Mouse (Mus musculus) cerebellum, adult 9-10 months (tissue): Measurements from ENCODE around the gene Sacm1l.

Experiments
- DNase-seq: peaks from one replicate; pipeline ENCODE4 v3.0.0; 2022

Sacm1l gene

DNA sequence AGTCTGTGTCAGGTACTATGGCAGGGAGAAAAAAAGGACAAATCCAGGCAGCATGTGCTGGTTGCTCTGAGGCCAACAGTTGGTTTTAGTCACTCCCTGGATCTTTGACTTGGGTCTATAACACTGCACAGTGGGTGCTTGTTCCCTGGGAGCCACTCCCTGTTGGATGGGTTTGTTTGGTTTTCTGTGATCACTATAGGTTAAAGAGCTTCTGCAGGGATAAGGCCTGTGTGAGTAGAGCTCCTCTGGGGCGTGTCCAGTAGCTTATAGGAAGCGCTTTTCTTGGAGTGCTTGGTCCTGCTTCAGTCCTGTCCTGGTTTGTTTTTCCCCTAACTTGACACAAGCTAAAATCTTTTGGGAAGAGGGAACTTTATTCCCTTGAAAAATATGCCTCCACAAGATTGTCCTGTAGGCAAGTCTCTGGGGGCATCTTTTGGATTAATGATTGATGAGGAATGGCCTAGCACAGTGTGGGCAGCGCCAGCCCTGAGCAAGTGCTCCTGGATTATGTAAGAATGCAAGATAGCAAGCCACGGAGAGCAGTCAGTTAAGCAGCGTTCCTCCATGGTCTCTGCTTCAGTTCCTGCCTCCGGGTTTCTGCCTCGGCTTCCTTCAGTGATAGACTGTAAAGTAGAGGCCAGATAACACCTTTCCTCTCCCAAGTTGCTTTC, 59.8 kb downstream of the Sacm1l start:
- no peak for DNase-seq

GRCm38 (mm10) chr9:123595194-123595593, 65.6 kb downstream of the Sacm1l start:
- no peak for DNase-seq

GRCm38 (mm10) chr9:123596910-123597309, 67.4 kb downstream of the Sacm1l start:
- no peak for DNase-seq

DNA sequence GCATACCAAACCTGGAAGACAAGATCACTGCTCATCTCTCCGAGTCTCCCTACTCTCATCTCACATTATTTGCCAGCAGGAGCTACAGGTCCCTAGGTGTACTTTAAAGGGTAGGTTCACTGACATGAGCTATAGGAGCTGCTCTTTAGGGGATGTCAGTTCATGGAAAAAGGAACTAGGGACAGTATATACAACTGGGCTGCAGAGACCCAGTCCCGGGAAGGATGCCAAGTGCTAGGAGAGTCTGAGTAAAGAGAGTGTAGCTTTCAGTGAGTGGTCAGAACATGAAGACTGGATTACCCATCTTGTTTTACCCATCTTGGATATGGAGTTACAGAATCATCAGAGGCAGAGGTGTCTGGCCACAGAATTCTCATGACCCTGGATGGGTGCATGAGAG, 67.8 kb downstream of the Sacm1l start:
- DNase-seq: no peak

- no peak for DNase-seq
Observed at GRCm38 (mm10) chr9:123601529-123601928, 72.0 kb downstream of the Sacm1l start.

DNA sequence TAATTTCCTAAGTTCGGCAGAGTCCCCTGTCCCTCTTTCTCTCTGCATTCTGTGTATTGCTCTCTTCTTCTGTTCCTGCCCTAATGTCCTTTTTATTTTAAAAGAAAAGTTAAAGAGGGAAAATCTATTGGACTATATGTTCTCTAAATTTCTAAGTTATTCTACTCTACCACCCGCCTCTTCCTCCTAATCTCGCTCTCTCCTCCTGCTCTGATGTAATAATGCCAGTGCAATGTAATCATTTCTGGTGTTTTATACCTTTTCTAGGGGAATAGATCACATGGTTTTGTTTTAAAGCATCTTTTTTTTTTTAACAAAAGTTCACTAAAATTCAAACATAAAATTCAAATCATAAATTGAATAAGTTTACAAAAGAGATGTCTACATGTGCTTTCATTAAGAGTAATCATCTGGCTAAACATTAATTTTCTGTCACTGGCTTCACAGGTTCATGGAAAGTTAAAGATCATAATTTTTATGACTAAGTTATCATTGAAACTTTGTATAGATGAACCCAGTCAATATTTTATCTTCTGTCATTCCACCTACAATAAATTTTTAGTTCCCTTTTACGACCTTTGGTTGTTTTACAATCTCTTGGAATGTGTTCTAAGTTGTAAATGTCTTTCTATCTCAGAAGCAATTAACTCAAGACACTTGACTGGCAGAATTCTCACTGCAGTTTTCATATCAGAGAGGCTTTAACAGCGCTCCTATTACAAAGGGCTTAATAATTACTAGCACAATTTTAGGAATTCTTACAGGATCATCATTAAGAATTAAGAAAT, 90.9 kb downstream of the Sacm1l start:
- DNase-seq: no peak

DNA sequence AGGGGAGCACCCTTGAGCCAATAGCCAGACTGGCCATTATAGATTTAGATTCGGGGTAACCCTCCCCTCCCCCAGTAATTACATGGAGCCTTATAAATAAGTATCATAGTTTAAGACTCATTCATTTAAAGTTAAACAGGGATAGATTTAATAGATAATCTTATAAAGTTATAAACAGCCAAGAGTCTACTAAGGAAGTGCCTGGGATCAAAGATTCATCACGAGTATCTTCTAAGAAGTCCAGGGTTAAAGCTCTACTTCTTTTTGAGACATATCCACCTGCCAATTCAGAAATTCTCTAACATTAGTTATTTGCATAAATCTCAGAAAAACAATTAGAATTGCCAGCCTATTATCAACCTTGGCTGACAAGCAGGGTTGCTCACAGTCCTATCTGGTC, 95.2 kb downstream of the Sacm1l start:
- DNase-seq: no peak

- DNase-seq: no peak
Observed at GRCm38 (mm10) chr9:123625821-123626220, 96.3 kb downstream of the Sacm1l start.

DNA sequence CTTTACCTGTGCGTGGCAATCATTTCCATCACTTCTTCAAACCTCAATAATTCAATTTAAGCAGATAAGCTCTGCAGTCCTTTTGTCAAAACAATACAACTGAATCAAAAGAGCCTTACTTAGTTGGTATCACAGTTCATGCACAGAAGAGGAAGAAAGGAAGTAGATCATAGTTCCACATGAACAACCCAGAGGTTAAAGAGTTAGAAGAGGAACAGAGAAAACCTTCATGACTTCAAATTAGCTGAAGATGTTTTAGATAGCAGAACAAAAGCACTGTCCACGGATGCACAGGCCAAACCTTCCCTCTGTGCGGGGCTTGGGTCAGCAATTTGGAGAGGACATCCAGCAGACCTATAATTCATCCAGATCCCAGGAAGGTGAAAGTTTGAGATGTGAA, 102.1 kb downstream of the Sacm1l start:
- DNase-seq: no peak

DNA sequence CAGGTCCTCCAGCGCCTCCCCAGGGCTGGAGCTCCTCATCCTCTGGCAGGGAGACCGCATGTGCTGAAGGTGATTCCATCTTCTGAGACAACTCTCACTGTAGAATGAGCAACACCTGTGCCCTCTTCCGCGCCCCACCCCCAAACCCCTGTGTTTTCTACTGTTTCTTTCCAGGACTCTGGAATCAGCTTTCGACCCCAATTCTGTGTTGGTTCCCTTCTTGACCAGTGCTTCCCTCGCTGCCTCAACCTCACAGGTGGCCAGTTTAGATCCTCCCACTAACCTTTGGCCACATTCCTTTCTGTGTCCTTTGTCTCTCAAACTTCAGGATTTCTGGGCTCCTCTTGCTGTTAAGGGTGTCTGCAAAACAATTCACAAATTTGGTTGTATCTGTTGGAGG, 102.7 kb downstream of the Sacm1l start, which contains the start of gene Slc6a20b:
Gene Slc6a20b (minus strand): TSS at position 285 of the 400 bp plus-strand sequence.
- DNase-seq: no peak

DNA sequence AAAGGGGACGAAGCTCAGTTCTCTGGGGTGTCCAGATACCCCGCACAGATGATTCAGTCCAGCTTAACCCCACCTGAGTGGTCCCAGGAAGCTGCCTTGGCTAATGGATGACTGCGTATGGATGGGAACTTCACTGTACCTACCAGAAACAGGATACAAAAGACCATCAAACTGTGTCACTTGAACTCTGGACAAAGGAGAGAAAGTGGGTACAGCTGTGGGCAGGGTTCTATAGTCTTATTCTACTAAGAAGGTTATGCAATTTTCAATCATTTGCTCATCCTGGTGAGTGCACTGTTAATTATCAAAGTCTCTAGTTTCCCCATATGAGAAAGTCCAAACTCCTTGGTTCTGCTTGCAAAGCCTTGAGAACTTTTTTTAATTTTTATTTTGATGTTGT, 103.4 kb downstream of the Sacm1l start:
- DNase-seq: no peak

DNA sequence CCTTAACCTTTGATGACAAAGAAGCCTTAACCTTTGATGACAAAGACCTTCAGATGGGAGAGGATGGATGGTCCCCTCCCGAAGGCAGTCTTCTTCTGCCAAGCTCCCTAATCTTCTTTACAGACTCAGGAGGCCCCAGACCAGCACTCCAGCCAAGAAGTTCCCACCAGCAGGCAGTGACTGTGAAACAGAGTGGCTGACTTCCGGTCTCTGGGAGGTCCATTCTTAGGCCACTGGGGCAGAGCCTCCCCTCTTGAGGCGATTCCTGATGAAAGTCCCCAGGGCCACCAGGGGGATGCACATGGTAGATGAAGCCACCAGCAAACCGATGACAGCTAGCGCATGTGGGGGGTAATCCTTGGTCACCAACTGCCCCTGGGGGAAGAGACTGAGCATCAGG, 107.2 kb downstream of the Sacm1l start:
- no peak for DNase-seq

DNA sequence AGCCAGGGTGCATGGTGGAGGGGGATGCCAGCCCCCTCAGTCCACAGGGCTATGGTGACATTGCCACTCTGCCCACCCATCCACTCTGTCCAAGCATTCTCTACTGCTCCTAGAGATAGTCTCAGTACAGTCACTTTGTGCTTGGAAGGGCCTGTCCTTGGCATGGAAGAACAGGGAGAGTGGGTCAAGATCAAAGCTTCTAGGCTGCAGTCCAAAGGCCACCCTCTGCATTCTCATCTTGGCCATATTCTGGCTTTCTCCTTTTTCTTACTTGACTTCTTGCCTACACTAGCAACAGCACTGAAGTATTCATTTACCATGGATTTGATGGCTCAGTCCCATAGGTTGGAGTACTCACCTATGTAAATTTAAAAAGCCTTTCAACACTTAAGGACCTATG, 108.7 kb downstream of the Sacm1l start:
- no peak for DNase-seq

DNA sequence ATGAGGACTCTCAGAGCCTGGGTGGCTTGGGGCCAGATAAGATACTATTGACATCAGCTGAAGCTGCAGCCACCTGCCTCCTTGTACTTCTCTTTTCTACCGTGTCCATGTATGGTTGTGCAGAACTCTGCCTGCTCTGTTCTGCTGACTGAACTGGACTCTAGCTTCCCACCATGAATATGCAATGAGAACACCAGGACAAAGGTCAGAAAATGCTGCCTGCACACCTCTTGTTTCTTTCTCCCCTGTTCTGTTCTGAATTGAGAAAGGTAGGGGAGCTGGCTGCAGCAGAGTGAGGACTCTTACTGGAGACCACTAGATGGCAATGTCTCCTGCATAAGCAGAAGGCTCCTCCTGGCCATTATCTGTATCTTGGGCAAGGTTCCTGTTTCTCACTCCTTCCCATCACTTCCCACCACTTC, 109.1 kb downstream of the Sacm1l start:
- DNase-seq: peak; percentile 16

DNA sequence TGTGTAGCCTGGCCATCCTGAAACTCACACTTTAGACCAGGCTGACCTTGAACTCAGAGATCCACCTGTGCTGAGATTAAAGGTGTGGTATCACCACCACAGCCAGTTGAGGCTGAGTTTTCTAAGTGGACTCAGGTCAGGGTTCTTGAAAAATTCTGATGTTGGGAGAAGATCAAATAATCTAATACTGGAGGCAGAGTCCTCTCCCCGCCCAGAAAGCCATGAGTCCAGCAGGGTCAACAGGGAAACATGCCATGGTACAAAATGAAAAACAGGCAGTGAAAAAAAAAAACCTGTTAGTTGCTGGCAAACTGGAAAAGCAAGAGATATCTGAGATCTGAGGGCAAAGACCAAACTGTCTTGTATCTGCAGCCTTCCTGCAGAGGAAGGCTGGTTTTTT, 110.5 kb downstream of the Sacm1l start:
- no peak for DNase-seq
